Mouse (Mus musculus) heart, postnatal 0 days (tissue): Measurements from ENCODE around the gene Lrrc8a. TPM values are rescaled to one million over a fixed set of nuclear protein-coding genes. Genes with fewer than 3 reads are reported as not detected.
A peak's percentile ranks its signal among the peaks of the same experiment; 100 is the strongest.

Experiments used
- ATAC-seq: fragments of 200-750 bp; cut with Nextera tagmentation; 2 replicates; pipeline ENCODE4 v1.8.0; 2017; ENCODE audit warnings: low read depth, moderate number of reproducible peaks, moderate library complexity; ENCODE audit not compliant: insufficient read depth
- DNase-seq: peaks from one replicate; pipeline ENCODE4 v3.0.0-alpha.2; 2016; ENCODE audit warnings: low spot score
- H3K27ac ChIP-seq: fragments of 300-500 bp; sonication (generic); 2 replicates; pipeline ENCODE4 v1.5.1; 2014; ENCODE audit warnings: low read depth, mild to moderate bottlenecking
- H3K27me3 ChIP-seq: fragments of 300-500 bp; sonication (generic); 2 replicates; pipeline ENCODE4 v1.6.1; 2014; ENCODE audit warnings: low read length, mixed read lengths; ENCODE audit not compliant: control insufficient read depth, insufficient read depth
- H3K36me3 ChIP-seq: fragments of 300-500 bp; sonication (generic); replicated peaks from 2 replicates; pipeline ENCODE4 v1.6.1; 2014; ENCODE audit warnings: low read length, mixed read lengths; ENCODE audit not compliant: control insufficient read depth, insufficient read depth
- H3K4me1 ChIP-seq: fragments of 300-500 bp; sonication (generic); 2 replicates; pipeline ENCODE4 v1.6.1; 2014; ENCODE audit warnings: antibody characterized with exemption; ENCODE audit not compliant: control insufficient read depth, insufficient read depth
- H3K4me2 ChIP-seq: fragments of 300-500 bp; sonication (generic); 2 replicates; pipeline ENCODE4 v1.6.1; 2014; ENCODE audit warnings: low read depth, mild to moderate bottlenecking, low read length, moderate library complexity
- H3K4me3 ChIP-seq: fragments of 300-500 bp; sonication (generic); 2 replicates; pipeline ENCODE4 v1.5.1; 2014; ENCODE audit warnings: low read depth, low read length
- H3K9ac ChIP-seq: fragments of 300-500 bp; sonication (generic); replicated peaks from 2 replicates; pipeline ENCODE4 v1.6.1; 2014; ENCODE audit warnings: low read depth, low read length, mixed read lengths
- H3K9me3 ChIP-seq: fragments of 300-500 bp; sonication (generic); replicated peaks from 2 replicates; pipeline ENCODE4 v1.6.1; 2016; ENCODE audit warnings: low read length; ENCODE audit not compliant: control insufficient read depth
- CTCF ChIP-seq: IDR thresholded peaks from 2 replicates; pipeline ENCODE4 v1.5.1; 2016; ENCODE audit warnings: antibody characterized with exemption, control low read depth, low read depth
- EP300 ChIP-seq: IDR thresholded peaks from 2 replicates; pipeline ENCODE4 v1.6.1; 2016; ENCODE audit warnings: antibody characterized with exemption, low read depth
- WGBS: fragments of 180-500 bp; shearing (Covaris S2); extraction: QIAGEN DNeasy Blood & Tissue Kit; methylation state at CpG from one replicate; pipeline ENCODE4 v1.1.7; 2014; 5-methylcytosine and 5-hydroxymethylcytosine counted together
- polyA plus RNA-seq: library from polyadenylated mRNA; unstranded; fragments of >200 nt; fragmentation: Nextera tagmentation; extraction: Ambion mirVana; gene quantifications from 2 replicates; pipeline ENCODE4 v1.2.1, GENCODE M21; 2015
- total RNA-seq: library from RNA; depleted of rRNA; stranded (reverse); fragments of >200 nt; gene quantifications from 2 replicates; pipeline ENCODE4 v1.2.3, GENCODE M21; 2014; ENCODE audit warnings: low replicate concordance

The Lrrc8a gene
- total and polyA plus RNA-seq, 2 experiments from 2014 or later, result 43.5 to 50.8 TPM

DNA sequence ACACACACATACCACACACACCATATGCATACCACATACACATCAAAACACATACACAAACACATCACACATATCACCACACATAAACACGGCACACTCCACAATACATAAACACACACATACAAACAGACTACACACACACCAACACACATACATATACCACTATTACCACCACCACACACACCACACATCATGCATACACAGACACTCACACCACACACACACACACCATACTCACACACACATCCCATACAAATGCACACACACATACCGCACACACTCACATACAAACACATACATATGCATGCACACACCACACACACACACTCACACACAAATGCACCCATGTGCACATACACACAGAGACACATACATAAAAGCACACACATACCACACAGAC, 30.0 kb downstream of the Lrrc8a start:
- Histone ChIP-seq H3K27me3 (no peaks in the 10 kb centered on the region), H3K36me3 (peaks cover 17% of the 10 kb centered on the region), H3K4me3 (no peak overlapping the region), H3K4me1 (peaks cover 50% of the 10 kb centered on the region), H3K4me2 (no peak overlapping the region), H3K27ac (no peak overlapping the region), H3K9ac (no peak overlapping the region), H3K9me3 (no peaks in the 10 kb centered on the region)
- DNase-seq (no peak), ATAC-seq (no peak)
- TF ChIP-seq CTCF (no peak), EP300 (no peak)
- WGBS, result 87% methylated on average over 2 of the region's 2 CpGs

DNA sequence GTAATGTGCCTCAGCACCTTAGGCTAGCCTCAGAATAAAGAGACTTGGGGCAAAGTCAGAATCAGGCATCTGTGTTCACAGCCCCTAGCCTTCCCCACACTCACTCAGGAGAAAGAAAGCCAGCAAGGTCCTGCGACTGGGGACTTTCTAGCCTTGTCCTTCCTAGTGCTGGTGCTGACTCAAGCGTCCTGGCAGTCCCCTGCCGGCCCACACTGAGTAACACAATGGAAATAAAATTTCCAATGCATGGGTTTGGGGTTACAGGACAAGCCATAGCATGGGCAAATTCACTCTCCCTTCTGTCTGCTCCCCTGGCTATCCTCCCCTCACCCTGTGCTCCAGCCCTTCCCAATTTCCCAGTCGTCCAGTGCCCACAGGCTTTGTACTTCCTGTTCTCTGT, 30.9 kb downstream of the Lrrc8a start:
- WGBS, result 45% methylated on average over 4 of the region's 4 CpGs

DNA sequence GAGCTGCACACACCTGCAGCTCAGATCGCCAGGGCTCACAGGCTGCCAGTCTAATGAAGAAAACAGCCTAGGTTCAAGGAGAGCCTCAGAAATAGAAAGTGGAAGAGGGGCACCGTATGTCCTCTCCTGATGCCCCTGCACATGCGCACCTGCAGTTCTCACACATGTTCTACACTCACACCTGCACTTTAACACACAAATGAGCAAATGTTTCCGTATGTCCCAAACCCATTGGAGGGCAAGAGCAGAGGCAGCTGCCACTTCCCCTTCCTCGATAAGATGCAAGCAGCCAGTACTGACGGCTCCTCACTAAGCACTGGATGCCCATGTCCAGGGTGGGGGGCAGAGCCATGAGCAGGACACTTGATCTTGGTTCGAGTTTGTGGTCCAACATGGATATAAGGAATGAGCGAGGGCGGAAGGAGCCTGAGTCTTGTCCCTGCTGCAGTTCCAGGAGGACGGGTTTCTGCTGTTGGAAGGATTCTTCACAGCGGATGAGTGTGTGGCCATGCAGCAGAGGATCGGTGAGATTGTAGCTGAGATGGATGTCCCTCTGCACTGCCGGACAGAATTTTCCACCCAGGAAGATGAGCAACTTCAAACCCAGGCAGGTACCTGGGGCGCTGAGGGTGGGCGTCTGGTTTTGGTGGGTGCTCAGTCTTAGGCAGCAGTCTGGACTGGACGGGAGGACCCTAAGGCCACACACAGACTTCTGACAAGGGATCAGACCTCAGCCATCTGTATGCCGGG, 31.9 kb downstream of the Lrrc8a start:
- peaks cover 35% of the 10 kb centered on the region for H3K4me1 ChIP-seq
- H3K9me3 ChIP-seq, result no peaks in the 10 kb centered on the region
- 82% methylated on average over 17 of the region's 17 CpGs for WGBS
- H3K36me3 ChIP-seq, result 0 out of 2 replicates have a peak, but pooled peaks cover 3% of the 10 kb centered on the region
- no peak overlapping the region for H3K4me3 ChIP-seq
- DNase-seq, result no peak
- no peaks in the 10 kb centered on the region for H3K27me3 ChIP-seq
- H3K9ac ChIP-seq, result no peak overlapping the region
- H3K27ac ChIP-seq, result peak overlapping the region; percentile 64
- no peak for TF ChIP-seq EP300
- no peak for TF ChIP-seq CTCF
- no peak for ATAC-seq
- H3K4me2 ChIP-seq, result no peak overlapping the region

More for the DNA sequence above, 30.9 kb downstream of the Lrrc8a start:
- Histone ChIP-seq H3K27ac (no peak overlapping the region), H3K27me3 (no peaks in the 10 kb centered on the region), H3K9me3 (no peaks in the 10 kb centered on the region), H3K36me3 (peaks cover 13% of the 10 kb centered on the region), H3K4me3 (no peak overlapping the region), H3K9ac (no peak overlapping the region), H3K4me2 (no peak overlapping the region), H3K4me1 (peaks cover 44% of the 10 kb centered on the region)
- DNase-seq, result no peak
- ATAC-seq, result no peak
- no peak for TF ChIP-seq CTCF
- TF ChIP-seq EP300, result no peak

DNA sequence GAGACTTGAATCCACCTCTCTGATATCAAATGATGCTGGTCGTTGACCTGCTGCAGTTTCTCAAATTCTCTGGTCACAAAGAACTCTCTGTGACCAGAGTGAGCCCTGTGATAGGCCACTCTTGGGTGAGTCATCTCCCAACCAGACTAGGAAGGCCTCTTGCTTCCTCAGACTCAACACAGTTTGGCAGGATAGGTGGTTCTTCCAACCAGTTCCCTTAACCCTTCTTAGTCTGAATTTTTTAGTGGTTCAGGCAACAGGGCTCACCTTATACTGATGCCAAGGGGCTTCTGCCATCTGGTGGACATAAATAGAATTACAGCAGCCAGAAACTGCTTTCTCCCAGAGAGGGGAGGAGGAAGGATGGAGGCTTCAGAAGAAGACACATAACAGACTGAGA, 32.6 kb downstream of the Lrrc8a start:
- no peak; the same call in 1 of the 2 replicates for TF ChIP-seq EP300
- TF ChIP-seq CTCF, result peak; percentile 95
- Histone ChIP-seq H3K4me2 (no peak overlapping the region), H3K27me3 (no peaks in the 10 kb centered on the region), H3K4me3 (no peak overlapping the region), H3K27ac (peak overlapping the region; percentile 64), H3K9me3 (no peaks in the 10 kb centered on the region), H3K4me1 (peaks cover 28% of the 10 kb centered on the region), H3K36me3 (no peaks in the 10 kb centered on the region; the same call in 1 of the 2 replicates), H3K9ac (no peak overlapping the region)
- ATAC-seq (peak; percentile 67), DNase-seq (peak; percentile 95)
- WGBS, result 8% methylated on average over 1 of the region's 1 CpGs

DNA sequence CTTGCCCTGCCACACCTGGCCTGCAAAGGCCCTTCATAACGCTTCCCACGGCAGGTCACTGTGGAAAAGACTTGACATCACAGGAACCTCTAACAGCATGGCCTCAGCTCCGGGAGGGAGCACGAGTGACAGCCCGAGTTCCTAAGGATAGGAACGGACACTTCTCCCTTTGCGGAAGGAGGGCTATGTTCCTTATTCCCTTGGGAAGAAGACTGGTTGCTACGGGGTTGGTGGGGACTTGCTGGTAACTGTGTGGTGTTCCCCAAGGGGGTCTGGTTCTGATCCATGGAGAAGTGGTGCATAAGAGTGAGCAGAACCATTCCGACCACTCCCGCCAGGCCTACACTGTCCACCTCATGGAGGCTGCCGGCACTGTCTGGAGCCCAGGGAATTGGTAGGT, 43.2 kb downstream of the Lrrc8a start, which contains the start of gene Gm28038:
Gene Gm28038 (plus strand): TSS at position 301 of the 400 bp plus-strand sequence.
- Histone ChIP-seq H3K4me3 (no peak within 1 kb of the TSS), H3K27me3 (no peaks in the 10 kb centered on the region), H3K9ac (no peak within 1 kb of the TSS), H3K4me1 (peaks cover 9% of the 10 kb centered on the region; the same call in 1 of the 2 replicates), H3K27ac (no peak within 1 kb of the TSS), H3K4me2 (no peak within 1 kb of the TSS), H3K36me3 (peaks cover 11% of the 10 kb centered on the region; the same call in 1 of the 2 replicates), H3K9me3 (no peaks in the 10 kb centered on the region)
- TF ChIP-seq EP300 (no peak), CTCF (no peak)
- WGBS, result 91% methylated on average over 11 of the region's 11 CpGs
- ATAC-seq (no peak), DNase-seq (no peak)
